Mouse (Mus musculus): ENCODE measurements around the gene Fat1.

GRCm38 (mm10) chr8:45001577-45002197, 66.4 kb downstream of the Fat1 start:
- no peak for TF ChIP-seq GATA1 (IDR thresholded peaks at IDR 0.05; ENCODE audit: low read length)
- no peak for TF ChIP-seq TAL1 (IDR thresholded peaks at IDR 0.05; ENCODE audit: low read length)

All from erythroblast, embryonic 14.5 days (primary cell).